Mouse (Mus musculus): Measurements from ENCODE around the gene Tmem80.

GRCm38 (mm10) chr7:141363106-141363751, 35.7 kb downstream of the Tmem80 start:
- TF ChIP-seq CTCF (IDR thresholded peaks at IDR 0.05; ENCODE audit: low read depth) = peak; percentile 96
- TF ChIP-seq EP300 (IDR thresholded peaks at IDR 0.05; ENCODE audit: low read depth) = no peak
